Mouse (Mus musculus) liver, embryonic 14.5 days (tissue): ENCODE results near the gene Renbp.

Source experiments
- CTCF ChIP-seq: IDR thresholded peaks from 2 replicates; pipeline ENCODE4 v1.5.1; 2016; ENCODE audit warnings: antibody characterized with exemption, low read depth, control low read depth
- EP300 ChIP-seq: IDR thresholded peaks from 2 replicates; pipeline ENCODE4 v1.6.1; 2016; ENCODE audit warnings: antibody characterized with exemption, low read depth

GRCm38 (mm10) chrX:73911156-73911555, 19.5 kb downstream of the Renbp start:
- TF ChIP-seq CTCF (no peak), EP300 (no peak)
